ENCODE assay signal across 12 mouse cellular contexts in genomic region chr12:76780639-76781468, GRCm38 (mm10). TPM values are rescaled to one million over a fixed set of nuclear protein-coding genes. Genes with fewer than 3 reads are reported as not detected.
A peak's percentile ranks its signal among the peaks of the same experiment; 100 is the strongest.
DNase-seq lines count a peak whose midpoint lies in the region; ATAC-seq lines count a peak whose summit lies in the region.
"Had no signal": no experiment of that assay in that cellular context is flagged by ENCODE, and none has a peak within 500 bp of the region (broad histone marks: within the 10 kb centered on the region; RNA-seq: fewer than 3 reads in every experiment).

No protein-coding gene starts in this region.

- H3K4me1 ChIP-seq in heart, embryonic 12.5 days (replicated peaks): peaks cover 18% of the 10 kb centered on the region
- H3K4me1 ChIP-seq in neural tube, embryonic 13.5 days (replicated peaks): 0 out of 2 replicates have a peak, but pooled peaks cover 5% of the 10 kb centered on the region
- H3K4me1 ChIP-seq in hindbrain, embryonic 11.5 days (replicated peaks; ENCODE audit: control insufficient read depth, insufficient read depth, low read length): no peaks in the 10 kb centered on the region
- H3K4me1 ChIP-seq in midbrain, embryonic 16.5 days (ENCODE audit: control insufficient read depth, insufficient read depth, low read length): no peaks in the 10 kb centered on the region

- no peak for DNase-seq in heart, adult 18-20 months
- no peak for DNase-seq in neural tube, embryonic 10.5 days (ENCODE audit: extremely low spot score, low spot score)
- peak; percentile 27 for DNase-seq in hindbrain, embryonic 11.5 days (ENCODE audit: low spot score)
- no peak for DNase-seq in spleen, postnatal 10 days (ENCODE audit: low spot score in 2 of 2)
- no peak for DNase-seq in urinary bladder, postnatal 4 days (ENCODE audit: low spot score in 2 of 2)
- DNase-seq: adrenal gland, postnatal 10 days; cerebellum, adult 11 months; kidney, postnatal 14 days had no signal

- no peaks in the 10 kb centered on the region for H3K27me3 ChIP-seq in heart, embryonic 12.5 days (replicated peaks)
- no peaks in the 10 kb centered on the region for H3K27me3 ChIP-seq in neural tube, embryonic 13.5 days
- no peaks in the 10 kb centered on the region for H3K27me3 ChIP-seq in hindbrain, embryonic 11.5 days (ENCODE audit: control insufficient read depth, insufficient read depth, low read length)
- no peaks in the 10 kb centered on the region for H3K27me3 ChIP-seq in midbrain, embryonic 16.5 days (ENCODE audit: control insufficient read depth, insufficient read depth, low read depth, low read length)
- H3K27me3 ChIP-seq: Patski had no signal

- peak overlapping the region; percentile 67 for H3K27ac ChIP-seq in heart, embryonic 12.5 days (ENCODE audit: poor library complexity, severe bottlenecking)
- 0 out of 2 replicates have a peak overlapping the region, but pooled peaks have one; percentile 13 for H3K27ac ChIP-seq in neural tube, embryonic 13.5 days (replicated peaks)
- peak overlapping the region; percentile 36; the same call in 1 of the 2 replicates for H3K27ac ChIP-seq in hindbrain, embryonic 11.5 days (ENCODE audit: low read depth, low read length)
- H3K27ac ChIP-seq in midbrain, embryonic 16.5 days (ENCODE audit: low read length): peak overlapping the region; percentile 13; the same call in 1 of the 2 replicates

- H3K9me3 ChIP-seq in heart, embryonic 12.5 days (replicated peaks): no peaks in the 10 kb centered on the region
- H3K9me3 ChIP-seq in neural tube, embryonic 13.5 days: no peaks in the 10 kb centered on the region
- no peaks in the 10 kb centered on the region for H3K9me3 ChIP-seq in hindbrain, embryonic 11.5 days (ENCODE audit: control insufficient read depth, low read length)
- no peaks in the 10 kb centered on the region for H3K9me3 ChIP-seq in midbrain, embryonic 16.5 days (replicated peaks; ENCODE audit: control insufficient read depth, low read length, poor library complexity, severe bottlenecking)

- WGBS in heart, embryonic 12.5 days: 68% methylated on average over 12 of the region's 12 CpGs
- 66% methylated on average over 12 of the region's 12 CpGs for WGBS in neural tube, embryonic 13.5 days
- 75% methylated on average over 12 of the region's 12 CpGs for WGBS in hindbrain, embryonic 11.5 days
- WGBS in midbrain, embryonic 16.5 days: 49% methylated on average over 12 of the region's 12 CpGs

- no peak overlapping the region for H3K4me2 ChIP-seq in heart, embryonic 12.5 days
- H3K4me2 ChIP-seq in neural tube, embryonic 13.5 days: no peak overlapping the region
- H3K4me2 ChIP-seq in hindbrain, embryonic 11.5 days (replicated peaks; ENCODE audit: low read depth, low read length): no peak overlapping the region
- H3K4me2 ChIP-seq in midbrain, embryonic 16.5 days (ENCODE audit: low read length): no peak overlapping the region

- no peak overlapping the region for H3K9ac ChIP-seq in heart, embryonic 12.5 days
- H3K9ac ChIP-seq in neural tube, embryonic 13.5 days: no peak overlapping the region
- no peak overlapping the region for H3K9ac ChIP-seq in hindbrain, embryonic 11.5 days (ENCODE audit: low read depth, low read length)
- H3K9ac ChIP-seq in midbrain, embryonic 16.5 days (ENCODE audit: low read depth, low read length): no peak overlapping the region

- H3K36me3 ChIP-seq in heart, embryonic 12.5 days: peaks cover 13% of the 10 kb centered on the region
- H3K36me3 ChIP-seq in neural tube, embryonic 13.5 days: peaks cover 4% of the 10 kb centered on the region
- no peaks in the 10 kb centered on the region for H3K36me3 ChIP-seq in hindbrain, embryonic 11.5 days (ENCODE audit: control insufficient read depth, insufficient read depth, low read length)
- H3K36me3 ChIP-seq in midbrain, embryonic 16.5 days (ENCODE audit: control insufficient read depth, insufficient read depth, low read length): no peaks in the 10 kb centered on the region

- no peak overlapping the region for H3K4me3 ChIP-seq in heart, embryonic 12.5 days
- H3K4me3 ChIP-seq in neural tube, embryonic 13.5 days: no peak overlapping the region
- no peak overlapping the region for H3K4me3 ChIP-seq in hindbrain, embryonic 11.5 days (ENCODE audit: low read depth, low read length)
- no peak overlapping the region for H3K4me3 ChIP-seq in midbrain, embryonic 16.5 days (ENCODE audit: low read depth, low read length)

- no peak for ATAC-seq in heart, embryonic 12.5 days (ENCODE audit: insufficient number of reproducible peaks, low FRiP score)
- ATAC-seq in neural tube, embryonic 13.5 days (ENCODE audit: low read depth): peak; percentile 50; the same call in 1 of the 2 replicates
- 0 out of 2 replicates have a peak, but pooled peaks have one; percentile 54 for ATAC-seq in hindbrain, embryonic 11.5 days (ENCODE audit: low FRiP score)
- ATAC-seq in midbrain, embryonic 16.5 days: no peak
- ATAC-seq: Patski had no signal

RNA-seq across cellular contexts. Expression of gene Gpx2, which starts 14.5 kb away (rescaled TPM):
- 0.49 TPM in 1 of 2 replicates, not detected in the other for polyA plus RNA-seq in heart, embryonic 12.5 days (2016; fragmentation: Nextera tagmentation; extraction: Ambion mirVana)
- total RNA-seq in heart, adult 18-20 months (2021): under 1 TPM in 1 of 2 experiments, not detected in 1; 0.80 TPM
- 0.10 TPM in 1 of 2 replicates, not detected in the other for polyA plus RNA-seq in neural tube, embryonic 13.5 days (2015; fragmentation: Nextera tagmentation; extraction: Ambion mirVana)
- not detected in 2 replicates for polyA plus RNA-seq in hindbrain, embryonic 11.5 days (2014; fragmentation: Nextera tagmentation; extraction: Ambion mirVana)
- polyA plus RNA-seq in midbrain, embryonic 16.5 days (2015; fragmentation: Nextera tagmentation; extraction: Ambion mirVana): 0.11 TPM in 1 of 2 replicates, not detected in the other
- total RNA-seq: adrenal gland, postnatal 10 days had no signal
- polyA plus RNA-seq: Patski had no signal

RNA-seq across cellular contexts. Expression of gene Fntb, which starts 15.5 kb away (rescaled TPM):
- 30.9 and 31.7 TPM in 2 replicates for polyA plus RNA-seq in heart, embryonic 12.5 days (2016; fragmentation: Nextera tagmentation; extraction: Ambion mirVana)
- 10 to 100 TPM; 11.0 to 15.6 TPM for total RNA-seq in heart, adult 18-20 months (2021)
- polyA plus RNA-seq in neural tube, embryonic 13.5 days (2015; fragmentation: Nextera tagmentation; extraction: Ambion mirVana): 39.7 and 39.9 TPM in 2 replicates
- polyA plus RNA-seq in hindbrain, embryonic 11.5 days (2014; fragmentation: Nextera tagmentation; extraction: Ambion mirVana): 42.5 and 43.5 TPM in 2 replicates
- 41.6 and 42.9 TPM in 2 replicates for polyA plus RNA-seq in midbrain, embryonic 16.5 days (2015; fragmentation: Nextera tagmentation; extraction: Ambion mirVana)

RNA-seq across cellular contexts. Expression of gene Churc1, which starts 15.5 kb away (rescaled TPM):
- polyA plus RNA-seq in heart, embryonic 12.5 days (2016; fragmentation: Nextera tagmentation; extraction: Ambion mirVana): 124 and 131 TPM in 2 replicates
- 10 to 100 TPM; 91.6 to 92.1 TPM for total RNA-seq in heart, adult 18-20 months (2021)
- polyA plus RNA-seq in neural tube, embryonic 13.5 days (2015; fragmentation: Nextera tagmentation; extraction: Ambion mirVana): 145 and 158 TPM in 2 replicates
- polyA plus RNA-seq in hindbrain, embryonic 11.5 days (2014; fragmentation: Nextera tagmentation; extraction: Ambion mirVana): 99.5 and 106 TPM in 2 replicates
- 108 and 118 TPM in 2 replicates for polyA plus RNA-seq in midbrain, embryonic 16.5 days (2015; fragmentation: Nextera tagmentation; extraction: Ambion mirVana)

RNA-seq across cellular contexts. Expression of gene Rab15, which starts 41.9 kb away (rescaled TPM):
- polyA plus RNA-seq in heart, embryonic 12.5 days (2016; fragmentation: Nextera tagmentation; extraction: Ambion mirVana): 2.9 and 3.6 TPM in 2 replicates
- total RNA-seq in heart, adult 18-20 months (2021): under 1 TPM; 0.42 to 0.62 TPM
- polyA plus RNA-seq in neural tube, embryonic 13.5 days (2015; fragmentation: Nextera tagmentation; extraction: Ambion mirVana): 25.3 and 28.0 TPM in 2 replicates
- 11.3 and 14.6 TPM in 2 replicates for polyA plus RNA-seq in hindbrain, embryonic 11.5 days (2014; fragmentation: Nextera tagmentation; extraction: Ambion mirVana)
- polyA plus RNA-seq in midbrain, embryonic 16.5 days (2015; fragmentation: Nextera tagmentation; extraction: Ambion mirVana): 52.1 and 53.8 TPM in 2 replicates

Comparison
In these comparisons a context has a peak if more than half of its experiments do, and no peak if none do; other contexts are left out.
1. ATAC-seq: peak in neural tube, embryonic 13.5 days (single experiment) and hindbrain, embryonic 11.5 days (single experiment); none in heart, embryonic 12.5 days (single experiment) and midbrain, embryonic 16.5 days (single experiment).
2. H3K27ac ChIP-seq: peak in every context shown above with its lines; median percentile 67 in heart, embryonic 12.5 days; 36 in hindbrain, embryonic 11.5 days; 13 in neural tube, embryonic 13.5 days; 13 in midbrain, embryonic 16.5 days.